Mouse (Mus musculus) gastrocnemius, adult 2 months (tissue): Measurements from ENCODE around the gene Lgals3bp. TPM values are rescaled to one million over a fixed set of nuclear protein-coding genes. Genes with fewer than 3 reads are reported as not detected.

Experiments
- DNase-seq: peaks from one replicate; pipeline ENCODE4 v3.0.0; 2022
- H3K27ac ChIP-seq: fragments of 200-600 bp; 2 replicates; pipeline ENCODE4 v1.8.1; 2022; ENCODE audit warnings: mild to moderate bottlenecking
- H3K4me3 ChIP-seq: fragments of 200-600 bp; 2 replicates; pipeline ENCODE4 v1.8.1; 2022; ENCODE audit warnings: mild to moderate bottlenecking, moderate library complexity
- CTCF ChIP-seq: fragments of 200-600 bp; IDR thresholded peaks from 2 replicates; pipeline ENCODE4 v1.8.1; 2022; ENCODE audit warnings: antibody characterized with exemption, mild to moderate bottlenecking, moderate library complexity
- intact Hi-C: fragments of 180-260 bp; cut with DNase I; formaldehyde crosslinking; loops from one replicate; pipeline ENCODE4 v1.15.1; 2025
- total RNA-seq, 2 experiments: library from RNA; stranded (reverse); gene quantifications; 2 replicates each; pipeline ENCODE4 v1.2.3; 2021

Lgals3bp gene
- total RNA-seq, 2 experiments from 2014 or later, result 12.0 to 17.0 TPM

DNA sequence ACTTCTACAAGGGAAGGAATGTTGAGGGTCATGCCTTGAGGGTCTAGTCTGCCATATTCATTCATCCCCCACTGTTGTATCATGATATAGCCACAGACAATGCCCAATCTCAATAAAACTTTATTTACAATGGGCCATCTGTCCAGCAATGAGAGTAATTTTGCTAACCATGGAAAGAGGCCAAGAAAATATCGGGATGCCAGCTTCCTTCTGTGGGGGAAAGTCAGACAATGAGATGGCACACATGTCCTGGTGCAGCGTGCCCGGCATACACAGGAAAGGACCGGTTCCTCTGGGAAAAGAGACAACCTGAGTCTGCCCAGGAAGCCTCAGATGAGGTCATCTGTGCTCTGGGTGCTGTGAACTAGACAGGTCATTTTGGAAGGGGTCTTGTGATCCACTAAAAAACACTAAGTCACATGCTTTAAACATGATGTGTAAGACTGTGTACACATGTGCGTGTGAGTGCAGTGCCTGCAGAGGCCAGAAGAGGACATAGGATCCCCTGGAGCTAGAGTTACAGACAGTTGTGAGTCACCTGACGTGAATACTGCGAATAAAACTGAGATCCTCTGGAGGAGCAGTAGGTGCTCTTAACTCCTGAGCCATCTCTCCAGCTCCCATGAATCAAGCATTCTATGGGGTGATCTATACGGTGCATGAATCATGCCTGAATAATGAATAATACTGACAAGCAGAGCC is 55.3 kb downstream of the Lgals3bp start:
- TF ChIP-seq CTCF, result peak; percentile 26; the same call in 1 of the 2 replicates
- H3K27ac ChIP-seq, result peak overlapping the region; percentile 77
- DNase-seq, result peak; percentile 22
- no peak overlapping the region for H3K4me3 ChIP-seq
- intact Hi-C loops, result no loop called here

DNA sequence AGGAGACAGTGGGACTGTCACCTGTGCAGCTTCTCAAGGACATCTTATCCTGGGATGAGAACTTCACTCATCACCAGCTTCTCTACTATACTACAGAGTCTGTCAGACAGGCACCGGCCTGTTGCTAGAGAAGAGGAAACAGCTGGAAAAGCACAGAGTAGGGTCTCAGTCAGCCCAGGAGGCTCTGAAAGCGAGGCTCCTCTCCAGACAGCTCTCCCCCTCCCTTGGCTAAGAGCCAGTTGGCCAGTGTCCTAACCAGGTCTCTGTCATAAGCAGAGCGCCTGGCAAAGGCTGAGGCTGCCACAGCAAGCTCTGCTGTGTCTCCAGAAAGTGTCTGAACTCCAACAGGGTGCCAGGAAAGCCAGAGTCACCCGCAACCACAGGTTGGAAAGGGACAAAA is 56.2 kb downstream of the Lgals3bp start:
- Histone ChIP-seq H3K27ac (peak overlapping the region; percentile 77), H3K4me3 (0 out of 2 replicates have a peak overlapping the region, but pooled peaks have one; percentile 3)
- TF ChIP-seq CTCF, result no peak
- intact Hi-C loops, result no loop called here
- DNase-seq, result peak; percentile 59

DNA sequence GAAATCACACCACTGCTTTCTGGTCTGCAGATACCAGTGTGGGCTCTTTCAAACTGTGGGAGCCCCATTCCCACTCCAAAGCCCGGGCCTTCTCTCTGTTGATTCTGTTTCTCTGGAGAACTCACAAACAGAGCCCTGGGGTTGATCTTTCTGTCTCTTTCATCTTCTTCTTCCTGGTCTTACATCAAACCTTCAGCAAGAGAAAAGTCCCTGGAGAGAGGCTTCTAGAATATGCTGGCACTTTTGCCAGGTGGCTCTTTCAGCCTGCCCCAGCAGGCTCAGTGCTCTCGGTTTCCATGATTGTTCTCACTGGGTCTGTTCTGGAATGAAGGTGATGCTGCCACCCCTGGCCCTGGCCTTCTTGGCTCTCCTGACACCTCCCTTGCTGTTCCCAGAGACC is 58.3 kb downstream of the Lgals3bp start:
- H3K27ac ChIP-seq, result peak overlapping the region; percentile 4
- TF ChIP-seq CTCF, result no peak
- no peak for DNase-seq
- intact Hi-C loops, result no loop called here
- no peak overlapping the region for H3K4me3 ChIP-seq

Other genes starting within 250 kb of the Lgals3bp start
- gene Cyth1, start 153.5 kb downstream of the Lgals3bp start, total RNA-seq, result 10 to 100 TPM; 28.6 to 49.6 TPM
- 10 to 100 TPM; 15.7 to 17.4 TPM for gene Usp36, start 111.8 kb downstream of the Lgals3bp start, total RNA-seq
- gene Cep295nl, start 59.6 kb downstream of the Lgals3bp start, total RNA-seq, result 1 to 10 TPM; 1.0 to 1.1 TPM
- gene Timp2, start 46.4 kb downstream of the Lgals3bp start, total RNA-seq, result 100 to 1,000 TPM in 1 of 2 experiments, 10 to 100 TPM in 1; 70.1 to 115 TPM
- 10 to 100 TPM; 10.7 to 11.6 TPM for gene Cant1, start 17.0 kb upstream of the Lgals3bp start, total RNA-seq
- 10 to 100 TPM in 1 of 2 experiments, 1 to 10 TPM in 1; 7.9 to 12.6 TPM for gene C1qtnf1, start 26.1 kb upstream of the Lgals3bp start, total RNA-seq
- 1 to 10 TPM; 4.3 to 6.2 TPM for gene Engase, start 74.7 kb upstream of the Lgals3bp start, total RNA-seq